Mouse (Mus musculus) stomach, embryonic 16.5 days (tissue): ENCODE results near the gene Sod1. TPM values are rescaled to one million over a fixed set of nuclear protein-coding genes. Genes with fewer than 3 reads are reported as not detected.
"Not testable (repeated sequence)": the region's sequence is repeated elsewhere in the genome, so short reads cannot be mapped to it uniquely, and the experiment has no call there.

Source experiments
- ATAC-seq: fragments of 200-750 bp; cut with Nextera tagmentation; 2 replicates; pipeline ENCODE4 v1.8.0; 2017; ENCODE audit warnings: moderate number of reproducible peaks, moderate TSS enrichment; ENCODE audit not compliant: insufficient read depth, low FRiP score
- H3K27ac ChIP-seq: fragments of 300-500 bp; sonication (generic); 2 replicates; pipeline ENCODE4 v1.5.1; 2014; ENCODE audit warnings: low read length
- H3K27me3 ChIP-seq: fragments of 300-500 bp; sonication (generic); 2 replicates; pipeline ENCODE4 v1.6.1; 2014; ENCODE audit warnings: low read length, control low read depth, mixed read lengths; ENCODE audit not compliant: control insufficient read depth, insufficient read depth
- H3K36me3 ChIP-seq: fragments of 300-500 bp; sonication (generic); 2 replicates; pipeline ENCODE4 v1.6.1; 2014; ENCODE audit warnings: low read length; ENCODE audit not compliant: control insufficient read depth, insufficient read depth
- H3K4me1 ChIP-seq: fragments of 300-500 bp; sonication (generic); 2 replicates; pipeline ENCODE4 v1.6.1; 2014; ENCODE audit warnings: low read length, control low read depth, mixed read lengths; ENCODE audit not compliant: control insufficient read depth, insufficient read depth
- H3K4me2 ChIP-seq: fragments of 300-500 bp; sonication (generic); 2 replicates; pipeline ENCODE4 v1.6.1; 2014; ENCODE audit warnings: low read depth, low read length, mixed read lengths
- H3K4me3 ChIP-seq: fragments of 300-500 bp; sonication (generic); replicated peaks from 2 replicates; pipeline ENCODE4 v1.5.1; 2014; ENCODE audit warnings: mild to moderate bottlenecking, low read length
- H3K9ac ChIP-seq: fragments of 300-500 bp; sonication (generic); 2 replicates; pipeline ENCODE4 v1.6.1; 2014; ENCODE audit warnings: low read length
- H3K9me3 ChIP-seq: fragments of 300-500 bp; sonication (generic); replicated peaks from 2 replicates; pipeline ENCODE4 v1.6.1; 2016; ENCODE audit warnings: low read length, control low read depth; ENCODE audit not compliant: control insufficient read depth
- WGBS: fragments of 180-500 bp; shearing (Covaris S2); extraction: QIAGEN DNeasy Blood & Tissue Kit; methylation state at CpG from one replicate; pipeline ENCODE4 v1.1.7; 2014; 5-methylcytosine and 5-hydroxymethylcytosine counted together
- polyA plus RNA-seq: library from polyadenylated mRNA; unstranded; fragments of >200 nt; fragmentation: Nextera tagmentation; extraction: Ambion mirVana; gene quantifications from 2 replicates; pipeline ENCODE4 v1.2.1, GENCODE M21; 2015

Sod1 gene
- polyA plus RNA-seq, 1 experiment from 2014 or later = 1,059 TPM

DNA sequence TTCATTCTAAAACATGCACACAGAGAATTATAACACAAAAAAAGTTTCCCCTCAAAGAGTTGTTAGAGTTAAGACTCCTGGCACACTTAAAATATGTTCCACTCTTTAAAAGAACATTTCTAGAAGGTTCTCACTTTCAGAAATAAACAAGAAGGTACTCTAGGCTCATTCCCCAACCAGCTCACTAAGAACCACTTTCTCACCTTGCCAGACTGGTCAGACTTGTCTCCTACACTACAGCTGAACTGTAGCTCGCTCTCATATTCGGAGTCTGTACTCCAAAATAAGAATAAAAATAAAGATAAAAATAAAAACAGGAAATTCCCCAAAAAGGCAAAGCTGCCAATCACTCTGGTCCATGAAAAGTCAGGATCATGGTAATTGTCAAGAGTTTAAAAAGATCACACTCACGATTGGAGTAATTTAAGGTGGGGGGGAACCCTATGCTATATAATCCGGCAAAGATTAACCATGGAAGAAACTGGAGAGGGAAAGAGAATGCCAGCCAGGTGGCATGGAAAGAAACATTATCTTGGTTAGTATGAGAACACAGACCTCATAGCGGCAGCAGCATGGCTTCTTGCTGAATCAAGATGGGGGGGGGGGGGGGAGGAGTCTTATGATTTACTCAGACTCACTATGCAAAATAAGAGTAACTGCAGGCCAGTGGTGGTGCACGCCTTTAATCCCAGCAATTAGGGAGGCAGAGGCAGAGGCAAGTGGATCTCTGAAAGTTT, 17.2 kb upstream of the Sod1 start:
- 72% methylated on average over 6 of the region's 6 CpGs for WGBS
- H3K27me3 ChIP-seq = no peaks in the 10 kb centered on the region
- H3K9ac ChIP-seq = no peak overlapping the region
- ATAC-seq = no peak
- no peaks in the 10 kb centered on the region for H3K36me3 ChIP-seq
- H3K9me3 ChIP-seq = no peaks in the 10 kb centered on the region
- no peak overlapping the region for H3K4me2 ChIP-seq
- no peak overlapping the region for H3K4me3 ChIP-seq
- H3K27ac ChIP-seq = no peak overlapping the region
- H3K4me1 ChIP-seq = peaks cover 8% of the 10 kb centered on the region

DNA sequence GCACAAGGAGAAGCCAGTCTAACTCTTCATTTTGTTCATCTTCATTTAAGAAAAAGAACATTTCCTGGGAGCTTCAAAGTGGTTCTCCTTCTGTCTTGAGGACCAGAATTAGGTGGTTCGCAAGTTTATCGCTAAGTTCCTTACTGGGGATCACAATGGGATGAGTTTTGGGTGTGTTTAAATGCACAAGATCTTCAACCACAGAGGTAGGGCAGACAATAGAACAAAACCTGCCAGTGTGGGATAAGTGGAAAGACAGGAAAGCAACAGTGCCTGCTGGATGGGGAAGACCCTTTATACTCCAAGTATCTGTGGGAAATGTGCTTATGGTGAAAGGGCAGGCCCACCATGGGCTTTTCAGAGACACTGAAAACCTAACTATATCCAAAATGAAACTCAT, 15.7 kb upstream of the Sod1 start:
- Histone ChIP-seq H3K27me3 (no peaks in the 10 kb centered on the region), H3K27ac (no peak overlapping the region), H3K36me3 (no peaks in the 10 kb centered on the region), H3K4me2 (no peak overlapping the region), H3K4me3 (no peak overlapping the region), H3K9ac (no peak overlapping the region), H3K9me3 (no peaks in the 10 kb centered on the region), H3K4me1 (peaks cover 8% of the 10 kb centered on the region)
- no peak for ATAC-seq
- WGBS = 95% methylated on average over 2 of the region's 2 CpGs

DNA sequence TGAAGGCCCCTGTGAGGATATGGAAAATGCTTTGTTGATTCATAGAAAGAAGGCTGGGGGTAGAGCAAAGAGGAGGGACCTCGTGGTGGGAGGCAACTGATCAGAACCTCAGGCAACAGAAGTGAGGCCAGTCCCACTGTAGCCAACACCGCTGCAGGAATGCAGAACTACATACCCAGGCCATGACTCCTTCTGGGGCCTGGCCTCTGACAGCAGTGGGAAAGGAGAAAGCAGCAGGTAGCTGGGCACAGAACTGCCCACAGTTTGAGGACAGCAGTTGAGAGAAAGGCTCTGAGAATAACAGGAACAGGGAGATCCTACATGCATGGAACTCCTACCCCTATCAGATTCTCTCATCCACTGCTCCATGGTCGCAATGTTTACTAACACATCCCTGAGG, 11.6 kb upstream of the Sod1 start:
- Histone ChIP-seq H3K27me3 (no peaks in the 10 kb centered on the region), H3K9ac (no peak overlapping the region), H3K4me2 (no peak overlapping the region), H3K27ac (no peak overlapping the region), H3K36me3 (no peaks in the 10 kb centered on the region), H3K9me3 (no peaks in the 10 kb centered on the region), H3K4me3 (no peak overlapping the region), H3K4me1 (no peaks in the 10 kb centered on the region)
- WGBS = 70% methylated on average over 3 of the region's 3 CpGs
- ATAC-seq = no peak

DNA sequence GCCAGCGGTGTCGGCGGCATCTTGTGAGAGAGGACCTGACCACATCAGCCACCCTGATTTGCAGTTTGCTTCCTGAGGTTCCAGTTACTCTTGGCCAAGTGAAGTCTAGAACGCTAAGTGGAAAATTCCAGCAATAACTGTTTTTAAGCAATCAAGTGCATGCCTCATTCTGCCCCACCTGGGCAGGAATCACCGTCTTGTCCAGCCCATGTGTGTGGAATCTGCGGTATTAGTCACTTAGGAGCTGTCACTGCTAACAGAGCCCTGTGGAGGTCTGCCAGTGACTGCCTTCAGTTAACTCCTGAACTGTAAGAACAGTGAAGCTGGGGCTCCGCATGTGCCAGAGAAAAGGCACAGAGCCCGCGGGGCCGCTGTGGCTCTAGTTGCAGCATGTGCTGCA, 9.8 kb upstream of the Sod1 start:
- H3K27me3 ChIP-seq = no peaks in the 10 kb centered on the region
- WGBS = 70% methylated on average over 10 of the region's 10 CpGs
- H3K4me2 ChIP-seq = no peak overlapping the region
- H3K4me1 ChIP-seq = no peaks in the 10 kb centered on the region
- H3K36me3 ChIP-seq = no peaks in the 10 kb centered on the region
- H3K27ac ChIP-seq = no peak overlapping the region
- H3K4me3 ChIP-seq = no peak overlapping the region
- no peaks in the 10 kb centered on the region for H3K9me3 ChIP-seq
- no peak overlapping the region for H3K9ac ChIP-seq
- ATAC-seq = no peak

DNA sequence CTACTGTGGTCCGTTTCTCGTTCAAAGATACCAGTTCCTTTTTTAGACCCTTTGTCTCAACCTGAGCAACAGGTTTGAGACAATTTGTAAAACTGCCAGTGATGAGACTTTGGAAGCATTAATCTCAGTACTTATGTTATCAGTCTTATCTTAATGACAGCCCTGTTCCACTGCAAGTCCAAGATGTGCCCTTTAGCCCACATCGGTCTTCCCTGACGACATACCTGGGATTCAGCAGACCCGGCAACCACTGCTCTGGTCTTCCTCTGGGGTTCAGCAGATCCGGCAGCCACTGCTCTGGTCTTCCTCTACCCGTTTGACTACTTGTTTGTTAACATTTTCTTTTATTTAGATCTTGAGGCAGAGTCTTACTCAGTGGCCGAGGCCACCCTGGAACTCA, 8.8 kb upstream of the Sod1 start:
- Histone ChIP-seq H3K27ac (no peak overlapping the region), H3K4me3 (no peak overlapping the region), H3K4me2 (no peak overlapping the region), H3K4me1 (no peaks in the 10 kb centered on the region), H3K9ac (no peak overlapping the region), H3K36me3 (no peaks in the 10 kb centered on the region), H3K27me3 (no peaks in the 10 kb centered on the region), H3K9me3 (no peaks in the 10 kb centered on the region)
- 75% methylated on average over 8 of the region's 8 CpGs for WGBS
- no peak for ATAC-seq

DNA sequence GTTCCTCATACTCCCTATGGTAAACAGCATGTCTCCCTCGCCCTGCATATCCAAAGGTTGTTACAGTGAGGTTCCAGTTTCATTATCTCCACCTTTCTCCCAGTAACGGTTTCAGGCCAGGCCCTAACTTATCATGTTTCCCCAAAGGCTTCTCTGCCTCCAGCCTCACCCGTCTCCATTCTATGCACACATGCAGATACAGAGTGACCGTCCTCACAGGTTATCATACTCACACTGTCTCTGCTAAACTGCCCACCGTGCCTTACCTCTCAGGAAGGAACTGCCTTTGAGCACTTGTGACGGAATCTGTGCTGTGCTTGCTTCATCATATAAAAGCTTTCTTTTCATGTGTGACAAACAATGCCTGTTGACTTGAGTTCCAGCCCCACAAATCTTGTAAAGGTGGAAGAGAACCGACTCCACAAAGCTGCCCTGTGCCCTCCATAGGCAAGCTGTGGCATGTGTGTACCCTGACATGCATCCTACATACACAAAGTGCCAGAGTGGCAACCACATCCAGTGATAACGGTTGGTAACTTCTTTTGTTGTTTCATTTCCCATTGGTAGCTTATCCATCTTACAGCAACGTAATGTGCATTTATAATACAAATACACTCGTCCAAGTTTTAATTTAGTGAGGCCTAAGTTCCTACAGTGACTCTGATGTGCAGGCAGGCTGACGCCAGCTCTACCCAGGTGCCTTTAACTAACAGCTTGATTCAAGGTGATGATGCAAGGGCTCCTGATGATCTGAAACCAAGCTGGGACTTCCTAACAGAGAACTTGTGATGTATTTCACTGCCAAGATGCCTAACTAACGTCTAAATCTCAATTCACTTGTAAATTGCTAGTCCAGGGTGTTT, 6.8 kb upstream of the Sod1 start:
- 65% methylated on average over 12 of the region's 12 CpGs for WGBS
- H3K9ac ChIP-seq = no peak overlapping the region
- no peaks in the 10 kb centered on the region for H3K36me3 ChIP-seq

DNA sequence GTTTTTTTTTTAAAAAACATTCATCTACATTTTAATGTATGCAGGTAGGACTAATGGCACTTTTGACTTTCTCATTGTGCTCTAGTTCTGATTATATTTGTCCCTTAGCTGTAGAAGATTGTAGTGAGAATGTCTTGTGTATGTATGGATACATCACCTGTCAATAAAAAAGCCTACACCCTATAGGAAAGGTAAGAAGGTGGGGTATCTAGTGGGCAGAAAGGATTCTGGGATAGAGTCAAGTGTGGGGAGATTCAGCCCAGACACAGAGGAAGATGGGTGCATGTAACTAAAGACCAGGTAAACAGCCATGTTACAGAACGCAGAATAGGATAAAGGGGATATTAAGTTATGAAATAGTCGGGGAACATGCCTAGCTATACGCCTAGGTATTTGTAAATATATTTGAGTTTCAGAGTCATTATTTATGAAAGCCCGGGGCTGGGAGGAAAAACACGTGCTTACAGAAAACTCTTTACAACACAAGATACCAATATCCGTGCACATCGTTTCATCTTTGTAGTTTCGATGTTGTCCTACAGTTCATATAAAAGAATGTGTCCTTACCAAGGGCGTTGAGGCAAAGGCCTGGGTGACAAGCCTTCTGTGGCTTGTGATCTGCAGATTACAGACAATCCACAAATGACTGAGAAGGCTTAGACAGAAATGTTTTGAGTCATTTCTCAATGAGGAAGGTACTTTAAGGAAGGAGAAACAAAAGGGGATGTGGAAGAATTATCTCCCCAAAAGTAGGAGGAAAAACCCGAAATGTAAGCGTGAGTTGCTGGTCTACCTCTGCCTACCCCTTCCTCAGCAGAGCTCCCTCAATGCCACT, 5.6 kb upstream of the Sod1 start:
- Histone ChIP-seq H3K9me3 (no peaks in the 10 kb centered on the region), H3K27ac (no peak overlapping the region), H3K36me3 (no peaks in the 10 kb centered on the region), H3K4me3 (no peak overlapping the region), H3K4me1 (peaks cover 2% of the 10 kb centered on the region; the same call in 1 of the 2 replicates), H3K9ac (no peak overlapping the region), H3K4me2 (no peak overlapping the region), H3K27me3 (no peaks in the 10 kb centered on the region)
- ATAC-seq = no peak
- WGBS = 88% methylated on average over 11 of the region's 11 CpGs

More for the DNA sequence above, 6.8 kb upstream of the Sod1 start:
- Histone ChIP-seq H3K4me3 (no peak overlapping the region), H3K4me1 (peaks cover 2% of the 10 kb centered on the region; the same call in 1 of the 2 replicates), H3K9me3 (no peaks in the 10 kb centered on the region), H3K27me3 (no peaks in the 10 kb centered on the region), H3K4me2 (no peak overlapping the region), H3K27ac (no peak overlapping the region)
- no peak for ATAC-seq

DNA sequence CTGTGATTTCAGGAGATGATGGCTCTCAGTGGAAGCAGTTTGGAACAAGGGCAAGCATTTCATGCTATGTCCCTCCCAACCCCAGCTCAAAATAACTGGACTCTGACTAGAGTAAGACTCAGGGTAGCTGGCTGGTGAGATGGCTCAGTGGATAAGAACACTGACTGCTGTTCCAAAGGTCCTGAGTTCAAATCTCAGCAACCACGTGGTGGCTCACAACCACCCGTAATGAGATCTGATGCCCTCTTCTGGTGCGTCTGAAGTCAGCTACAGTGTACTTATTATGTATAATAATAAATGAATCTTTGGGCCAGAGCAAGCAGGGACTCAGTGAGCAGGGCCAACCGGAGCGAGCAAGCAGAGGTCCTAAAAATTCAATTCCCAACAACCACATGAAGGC, 4.7 kb upstream of the Sod1 start:
- not testable (repeated sequence) for H3K4me2 ChIP-seq, H3K9ac ChIP-seq, H3K9me3 ChIP-seq, H3K4me1 ChIP-seq, ATAC-seq, H3K36me3 ChIP-seq, H3K27me3 ChIP-seq, H3K4me3 ChIP-seq, H3K27ac ChIP-seq
- whole genome bisulfite sequencing = 87% methylated on average over 5 of the region's 5 CpGs

DNA sequence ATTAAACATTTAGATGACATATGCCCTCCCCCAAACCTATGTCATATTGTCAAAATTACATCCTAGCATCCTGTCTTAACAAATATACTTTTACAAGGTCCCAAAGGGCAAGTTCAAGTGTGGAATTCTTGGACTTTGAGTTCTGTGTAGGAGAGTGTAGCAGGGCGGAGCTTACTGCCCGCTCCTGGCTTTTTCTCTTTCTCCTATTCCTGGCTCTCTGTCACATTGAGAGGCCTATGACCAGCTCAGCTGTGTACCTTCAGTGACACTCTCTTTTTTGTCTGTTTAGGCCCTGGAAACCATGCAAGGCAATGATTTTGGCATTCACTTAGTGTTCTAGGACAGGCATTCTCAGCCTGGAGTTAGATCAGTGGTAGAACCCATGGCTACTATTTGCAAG, 4.1 kb upstream of the Sod1 start:
- ATAC-seq = no peak
- no peaks in the 10 kb centered on the region for H3K9me3 ChIP-seq
- WGBS = 93% methylated on average over 2 of the region's 2 CpGs
- no peaks in the 10 kb centered on the region for H3K36me3 ChIP-seq
- peaks cover 2% of the 10 kb centered on the region for H3K4me1 ChIP-seq
- H3K4me2 ChIP-seq = no peak overlapping the region
- no peaks in the 10 kb centered on the region for H3K27me3 ChIP-seq
- no peak overlapping the region for H3K9ac ChIP-seq
- H3K4me3 ChIP-seq = no peak overlapping the region
- no peak overlapping the region for H3K27ac ChIP-seq
